Mouse (Mus musculus) liver, embryonic 18 days (tissue): Measurements from ENCODE around the gene Morc2b. TPM values are rescaled to one million over a fixed set of nuclear protein-coding genes. Genes with fewer than 3 reads are reported as not detected.

Experiments
- polyA plus RNA-seq: library from polyadenylated mRNA; depleted of rRNA; stranded (reverse); fragments of >200 nt; gene quantifications from 2 replicates; pipeline ENCODE4 v1.2.3, GENCODE M21; 2012; rRNA removed

The Morc2b gene
- not detected in 2 replicates for polyA plus RNA-seq

GRCm38 (mm10) chr17:33139261-33139820 lies at the start of gene Morc2b:
Gene Morc2b (minus strand): TSS chr17:33139683.

GRCm38 (mm10) chr17:33168147-33168546 lies 28.7 kb upstream of the Morc2b start, which contains the start of gene Olfr55:
Gene Olfr55 (plus strand): TSS chr17:33168447.

GRCm38 (mm10) chr17:33089220-33089949 lies 50.1 kb downstream of the Morc2b start, which contains the start of gene Zfp563:
Gene Zfp563 (plus strand): TSS chr17:33089310.

GRCm38 (mm10) chr17:33067958-33068357 lies 71.5 kb downstream of the Morc2b start, which contains the start of gene 4921501E09Rik:
Gene 4921501E09Rik (minus strand): TSS chr17:33068058.

Other genes with a start within 250 kb of the Morc2b start
- 1.4 and 1.5 TPM in 2 replicates for gene Zfp870, start 248.0 kb downstream of the Morc2b start, polyA plus RNA-seq
- gene Cyp4f14, start 222.3 kb downstream of the Morc2b start, polyA plus RNA-seq = 0.07 and 0.25 TPM in 2 replicates
- gene Cyp4f13, start 192.3 kb downstream of the Morc2b start, polyA plus RNA-seq = 33.8 and 34.4 TPM in 2 replicates
- gene Zfp472, start 173.9 kb downstream of the Morc2b start, polyA plus RNA-seq = 1.6 and 1.8 TPM in 2 replicates
- 1.9 TPM in 2 replicates for gene Zfp952, start 146.6 kb downstream of the Morc2b start, polyA plus RNA-seq
- 0.87 and 0.97 TPM in 2 replicates for gene Zfp763, start 106.3 kb downstream of the Morc2b start, polyA plus RNA-seq
- gene 4921501E09Rik, start 71.6 kb downstream of the Morc2b start, polyA plus RNA-seq = not detected in 2 replicates
- gene Zfp563, start 50.4 kb downstream of the Morc2b start, polyA plus RNA-seq = 0.86 and 0.99 TPM in 2 replicates
- not detected in 2 replicates for gene Olfr55, start 28.8 kb upstream of the Morc2b start, polyA plus RNA-seq
- gene Olfr239, start 51.6 kb upstream of the Morc2b start, polyA plus RNA-seq = not detected in 2 replicates
- gene Olfr1564, start 82.0 kb upstream of the Morc2b start, polyA plus RNA-seq = 0.01 TPM in 1 of 2 replicates, not detected in the other
- 1.8 TPM in 2 replicates for gene Zfp955a, start 115.5 kb upstream of the Morc2b start, polyA plus RNA-seq
- gene Olfr63, start 125.0 kb upstream of the Morc2b start, polyA plus RNA-seq = not detected in 2 replicates
- 1.3 and 1.5 TPM in 2 replicates for gene Zfp955b, start 149.9 kb upstream of the Morc2b start, polyA plus RNA-seq
- gene Zfp81, start 219.2 kb upstream of the Morc2b start, polyA plus RNA-seq = 1.1 and 1.4 TPM in 2 replicates